Comparison of ENCODE assay signal across 15 mouse cellular contexts in genomic region chr2:180530130-180530529, GRCm38 (mm10). TPM values are rescaled to one million over a fixed set of nuclear protein-coding genes. Genes with fewer than 3 reads are reported as not detected.
A peak's percentile ranks its signal among the peaks of the same experiment; 100 is the strongest.
DNase-seq lines count a peak whose midpoint lies in the region; ATAC-seq lines count a peak whose summit lies in the region.
"Had no signal": no experiment of that assay in that cellular context is flagged by ENCODE, and none has a peak within 500 bp of the region (broad histone marks: within the 10 kb centered on the region; RNA-seq: fewer than 3 reads in every experiment).

No protein-coding gene starts in this region.

- 37% methylated on average over 7 of the region's 7 CpGs for WGBS in hindbrain, embryonic 10.5 days
- 33% methylated on average over 7 of the region's 7 CpGs for WGBS in hindbrain, embryonic 14.5 days
- WGBS in neural tube, embryonic 11.5 days = 43% methylated on average over 7 of the region's 7 CpGs
- WGBS in forebrain, embryonic 12.5 days = 17% methylated on average over 7 of the region's 7 CpGs
- 25% methylated on average over 7 of the region's 7 CpGs for WGBS in midbrain, embryonic 16.5 days

- H3K27me3 ChIP-seq in hindbrain, embryonic 10.5 days (ENCODE audit: insufficient read depth, poor library complexity, severe bottlenecking) = peaks cover 70% of the 10 kb centered on the region
- no peaks in the 10 kb centered on the region for H3K27me3 ChIP-seq in hindbrain, embryonic 14.5 days (ENCODE audit: control insufficient read depth, insufficient read depth, low read length)
- no peaks in the 10 kb centered on the region for H3K27me3 ChIP-seq in neural tube, embryonic 11.5 days (ENCODE audit: control insufficient read depth, insufficient read depth, low read length)
- peaks cover 67% of the 10 kb centered on the region for H3K27me3 ChIP-seq in forebrain, embryonic 12.5 days
- H3K27me3 ChIP-seq in midbrain, embryonic 16.5 days (ENCODE audit: control insufficient read depth, insufficient read depth, low read depth, low read length) = no peaks in the 10 kb centered on the region; the same call in 1 of the 2 replicates

- H3K27ac ChIP-seq in hindbrain, embryonic 10.5 days = peak overlapping the region; percentile 36; the same call in 1 of the 2 replicates
- H3K27ac ChIP-seq in hindbrain, embryonic 14.5 days = no peak overlapping the region
- H3K27ac ChIP-seq in neural tube, embryonic 11.5 days (ENCODE audit: low read depth, low read length) = no peak overlapping the region
- peak overlapping the region; percentile 84 for H3K27ac ChIP-seq in forebrain, embryonic 12.5 days
- H3K27ac ChIP-seq in midbrain, embryonic 16.5 days (ENCODE audit: low read length) = no peak overlapping the region
- H3K27ac ChIP-seq: heart, embryonic 13.5 days had no signal

- ATAC-seq in hindbrain, embryonic 14.5 days (ENCODE audit: low FRiP score) = no peak
- ATAC-seq in neural tube, embryonic 11.5 days (ENCODE audit: insufficient read depth, low FRiP score, low TSS enrichment) = peak; percentile 50; the same call in 1 of the 2 replicates
- peak; percentile 45 for ATAC-seq in forebrain, embryonic 12.5 days (ENCODE audit: low FRiP score)
- ATAC-seq in midbrain, embryonic 16.5 days = no peak
- ATAC-seq: intestine, postnatal 0 days had no signal

- no peak overlapping the region for H3K4me2 ChIP-seq in hindbrain, embryonic 14.5 days (replicated peaks)
- no peak overlapping the region for H3K4me2 ChIP-seq in neural tube, embryonic 11.5 days (ENCODE audit: low read depth)
- H3K4me2 ChIP-seq in forebrain, embryonic 12.5 days = peak overlapping the region; percentile 33
- peak overlapping the region; percentile 11; the same call in 1 of the 2 replicates for H3K4me2 ChIP-seq in midbrain, embryonic 16.5 days (ENCODE audit: low read length)
- H3K4me2 ChIP-seq: heart, embryonic 13.5 days had no signal

- H3K4me1 ChIP-seq in hindbrain, embryonic 10.5 days (replicated peaks) = peaks cover 33% of the 10 kb centered on the region
- 0 out of 2 replicates have a peak, but pooled peaks cover 5% of the 10 kb centered on the region for H3K4me1 ChIP-seq in hindbrain, embryonic 14.5 days (replicated peaks; ENCODE audit: control insufficient read depth, insufficient read depth, low read length)
- 0 out of 2 replicates have a peak, but pooled peaks cover 4% of the 10 kb centered on the region for H3K4me1 ChIP-seq in neural tube, embryonic 11.5 days (ENCODE audit: control insufficient read depth, insufficient read depth, low read length)
- H3K4me1 ChIP-seq in forebrain, embryonic 12.5 days = peaks cover 49% of the 10 kb centered on the region
- peaks cover 18% of the 10 kb centered on the region; the same call in 1 of the 2 replicates for H3K4me1 ChIP-seq in midbrain, embryonic 16.5 days (ENCODE audit: control insufficient read depth, insufficient read depth, low read length)

- no peaks in the 10 kb centered on the region for H3K36me3 ChIP-seq in hindbrain, embryonic 10.5 days
- H3K36me3 ChIP-seq in hindbrain, embryonic 14.5 days (replicated peaks; ENCODE audit: control insufficient read depth, insufficient read depth) = no peaks in the 10 kb centered on the region
- H3K36me3 ChIP-seq in neural tube, embryonic 11.5 days (ENCODE audit: control insufficient read depth, insufficient read depth, low read length) = no peaks in the 10 kb centered on the region
- H3K36me3 ChIP-seq in forebrain, embryonic 12.5 days (replicated peaks) = no peaks in the 10 kb centered on the region
- no peaks in the 10 kb centered on the region for H3K36me3 ChIP-seq in midbrain, embryonic 16.5 days (ENCODE audit: control insufficient read depth, insufficient read depth, low read length)
- H3K36me3 ChIP-seq: G1E; heart, embryonic 13.5 days had no signal

- H3K4me3 ChIP-seq in hindbrain, embryonic 10.5 days = no peak overlapping the region
- no peak overlapping the region for H3K4me3 ChIP-seq in hindbrain, embryonic 14.5 days (replicated peaks; ENCODE audit: low read length)
- H3K4me3 ChIP-seq in neural tube, embryonic 11.5 days (ENCODE audit: low read depth, low read length) = no peak overlapping the region
- no peak overlapping the region for H3K4me3 ChIP-seq in forebrain, embryonic 12.5 days (replicated peaks)
- no peak overlapping the region for H3K4me3 ChIP-seq in midbrain, embryonic 16.5 days (ENCODE audit: low read depth, low read length)
- H3K4me3 ChIP-seq: heart, embryonic 13.5 days had no signal

- no peak for DNase-seq in hindbrain, embryonic 10.5 days (ENCODE audit: low spot score)
- DNase-seq in hindbrain, embryonic 14.5 days (ENCODE audit: low spot score) = no peak
- no peak for DNase-seq in neural tube, embryonic 11.5 days (ENCODE audit: low spot score)
- DNase-seq in neural tube, embryonic 10.5 days (ENCODE audit: extremely low spot score, low spot score) = no peak
- DNase-seq in gastrocnemius, postnatal 25 days = no peak
- DNase-seq: thymus, postnatal 14 days had no signal

- H3K9me3 ChIP-seq in hindbrain, embryonic 10.5 days = no peaks in the 10 kb centered on the region
- H3K9me3 ChIP-seq in hindbrain, embryonic 14.5 days (ENCODE audit: control insufficient read depth, low read length) = no peaks in the 10 kb centered on the region
- no peaks in the 10 kb centered on the region for H3K9me3 ChIP-seq in neural tube, embryonic 11.5 days (ENCODE audit: control insufficient read depth, low read length)
- no peaks in the 10 kb centered on the region for H3K9me3 ChIP-seq in forebrain, embryonic 12.5 days
- H3K9me3 ChIP-seq in midbrain, embryonic 16.5 days (replicated peaks; ENCODE audit: control insufficient read depth, low read length, poor library complexity, severe bottlenecking) = no peaks in the 10 kb centered on the region
- H3K9me3 ChIP-seq: G1E; heart, embryonic 13.5 days had no signal

- H3K9ac ChIP-seq in hindbrain, embryonic 14.5 days = no peak overlapping the region
- H3K9ac ChIP-seq in neural tube, embryonic 11.5 days (ENCODE audit: low read length) = 0 out of 2 replicates have a peak overlapping the region, but pooled peaks have one; percentile 7
- no peak overlapping the region for H3K9ac ChIP-seq in forebrain, embryonic 12.5 days
- H3K9ac ChIP-seq in midbrain, embryonic 16.5 days (ENCODE audit: low read depth, low read length) = no peak overlapping the region
- H3K9ac ChIP-seq: heart, embryonic 13.5 days had no signal

RNA-seq across cellular contexts. Expression of gene Ntsr1, which starts 30.4 kb away (rescaled TPM):
- 0.31 and 0.39 TPM in 2 replicates for polyA plus RNA-seq in hindbrain, embryonic 10.5 days (2016; fragmentation: Nextera tagmentation; extraction: Ambion mirVana)
- 2.5 and 3.5 TPM in 2 replicates for polyA plus RNA-seq in hindbrain, embryonic 14.5 days (2014; fragmentation: Nextera tagmentation; extraction: Ambion mirVana)
- 0.15 and 0.69 TPM in 2 replicates for polyA plus RNA-seq in neural tube, embryonic 11.5 days (2014; fragmentation: Nextera tagmentation; extraction: Ambion mirVana)
- polyA plus RNA-seq in forebrain, embryonic 12.5 days (2016; fragmentation: Nextera tagmentation; extraction: Ambion mirVana) = 0.55 and 0.67 TPM in 2 replicates
- polyA plus RNA-seq in midbrain, embryonic 16.5 days (2015; fragmentation: Nextera tagmentation; extraction: Ambion mirVana) = 2.7 and 3.3 TPM in 2 replicates
- total RNA-seq in gastrocnemius, postnatal 25 days (2021) = not detected
- total RNA-seq: liver, adult 2 months; megakaryocyte, adult 5-6 weeks; neutrophil, adult 5-6 weeks had no signal
- polyA plus RNA-seq: G1E; liver, adult 2 months; spleen, adult 2 months had no signal

RNA-seq across cellular contexts. Expression of gene Mrgbp, which starts 51.0 kb away (rescaled TPM):
- polyA plus RNA-seq in hindbrain, embryonic 10.5 days (2016; fragmentation: Nextera tagmentation; extraction: Ambion mirVana) = 39.2 and 39.3 TPM in 2 replicates
- polyA plus RNA-seq in hindbrain, embryonic 14.5 days (2014; fragmentation: Nextera tagmentation; extraction: Ambion mirVana) = 35.4 and 38.2 TPM in 2 replicates
- 40.8 and 41.8 TPM in 2 replicates for polyA plus RNA-seq in neural tube, embryonic 11.5 days (2014; fragmentation: Nextera tagmentation; extraction: Ambion mirVana)
- 49.7 and 50.5 TPM in 2 replicates for polyA plus RNA-seq in forebrain, embryonic 12.5 days (2016; fragmentation: Nextera tagmentation; extraction: Ambion mirVana)
- polyA plus RNA-seq in midbrain, embryonic 16.5 days (2015; fragmentation: Nextera tagmentation; extraction: Ambion mirVana) = 40.2 and 44.8 TPM in 2 replicates
- total RNA-seq in gastrocnemius, postnatal 25 days (2021) = 1 to 10 TPM; 4.1 to 4.5 TPM

RNA-seq across cellular contexts. Expression of gene Ogfr, which starts 58.9 kb away (rescaled TPM):
- 96.4 and 105 TPM in 2 replicates for polyA plus RNA-seq in hindbrain, embryonic 10.5 days (2016; fragmentation: Nextera tagmentation; extraction: Ambion mirVana)
- 88.4 and 90.2 TPM in 2 replicates for polyA plus RNA-seq in hindbrain, embryonic 14.5 days (2014; fragmentation: Nextera tagmentation; extraction: Ambion mirVana)
- 98.0 and 106 TPM in 2 replicates for polyA plus RNA-seq in neural tube, embryonic 11.5 days (2014; fragmentation: Nextera tagmentation; extraction: Ambion mirVana)
- 96.7 and 96.8 TPM in 2 replicates for polyA plus RNA-seq in forebrain, embryonic 12.5 days (2016; fragmentation: Nextera tagmentation; extraction: Ambion mirVana)
- 81.2 and 85.8 TPM in 2 replicates for polyA plus RNA-seq in midbrain, embryonic 16.5 days (2015; fragmentation: Nextera tagmentation; extraction: Ambion mirVana)
- 10 to 100 TPM; 20.0 to 23.6 TPM for total RNA-seq in gastrocnemius, postnatal 25 days (2021)

Comparison
In these comparisons a context has a peak if more than half of its experiments do, and no peak if none do; other contexts are left out.
1. H3K27ac ChIP-seq: peak in hindbrain, embryonic 10.5 days (single experiment) and forebrain, embryonic 12.5 days (single experiment); none in hindbrain, embryonic 14.5 days (single experiment), neural tube, embryonic 11.5 days (single experiment) and midbrain, embryonic 16.5 days (single experiment).
2. ATAC-seq: peak in neural tube, embryonic 11.5 days (single experiment) and forebrain, embryonic 12.5 days (single experiment); none in hindbrain, embryonic 14.5 days (single experiment) and midbrain, embryonic 16.5 days (single experiment).
3. H3K4me2 ChIP-seq: peak in forebrain, embryonic 12.5 days (single experiment) and midbrain, embryonic 16.5 days (single experiment); none in hindbrain, embryonic 14.5 days (single experiment) and neural tube, embryonic 11.5 days (single experiment).